Mouse (Mus musculus) embryonic facial prominence, embryonic 14.5 days (tissue): ENCODE measurements around the gene Ypel1. TPM values are rescaled to one million over a fixed set of nuclear protein-coding genes. Genes with fewer than 3 reads are reported as not detected.

Source experiments
- ATAC-seq: fragments of 200-750 bp; cut with Nextera tagmentation; 2 replicates; pipeline ENCODE4 v1.8.0; 2017; ENCODE audit warnings: low read depth, moderate number of reproducible peaks, moderate TSS enrichment
- DNase-seq: peaks from one replicate; pipeline ENCODE4 v3.0.0-alpha.2; 2015; ENCODE audit warnings: low spot score
- H3K27ac ChIP-seq: fragments of 300-500 bp; sonication (generic); replicated peaks from 2 replicates; pipeline ENCODE4 v1.5.1; 2014; ENCODE audit warnings: low read depth, mild to moderate bottlenecking, low read length, moderate library complexity
- H3K27me3 ChIP-seq: fragments of 300-500 bp; sonication (generic); replicated peaks from 2 replicates; pipeline ENCODE4 v1.6.1; 2014; ENCODE audit warnings: low read length; ENCODE audit not compliant: control insufficient read depth, insufficient read depth
- H3K36me3 ChIP-seq: fragments of 300-500 bp; sonication (generic); 2 replicates; pipeline ENCODE4 v1.6.1; 2014; ENCODE audit warnings: low read length, mixed read lengths; ENCODE audit not compliant: control insufficient read depth, insufficient read depth
- H3K4me1 ChIP-seq: fragments of 300-500 bp; sonication (generic); 2 replicates; pipeline ENCODE4 v1.6.1; 2014; ENCODE audit warnings: antibody characterized with exemption, low read length; ENCODE audit not compliant: control insufficient read depth, insufficient read depth
- H3K4me2 ChIP-seq: fragments of 300-500 bp; sonication (generic); 2 replicates; pipeline ENCODE4 v1.6.1; 2014; ENCODE audit warnings: low read depth, mild to moderate bottlenecking, low read length, moderate library complexity, mixed read lengths
- H3K4me3 ChIP-seq: fragments of 300-500 bp; sonication (generic); 2 replicates; pipeline ENCODE4 v1.5.1; 2014; ENCODE audit warnings: low read depth, mild to moderate bottlenecking, low read length
- H3K9ac ChIP-seq: fragments of 300-500 bp; sonication (generic); 2 replicates; pipeline ENCODE4 v1.6.1; 2014; ENCODE audit warnings: low read depth, mild to moderate bottlenecking, low read length, moderate library complexity, mixed read lengths
- H3K9me3 ChIP-seq: fragments of 300-500 bp; sonication (generic); 2 replicates; pipeline ENCODE4 v1.6.1; 2016; ENCODE audit warnings: low read length; ENCODE audit not compliant: control insufficient read depth
- WGBS: fragments of 180-500 bp; shearing (Covaris S2); extraction: QIAGEN DNeasy Blood & Tissue Kit; methylation state at CpG from one replicate; pipeline ENCODE4 v1.1.7; 2014; 5-methylcytosine and 5-hydroxymethylcytosine counted together
- polyA plus RNA-seq: library from polyadenylated mRNA; unstranded; fragments of >200 nt; fragmentation: Nextera tagmentation; extraction: Ambion mirVana; gene quantifications from 2 replicates; pipeline ENCODE4 v1.2.1, GENCODE M21; 2014

Ypel1 gene
- 29.6 and 36.5 TPM in 2 replicates for polyA plus RNA-seq

DNA sequence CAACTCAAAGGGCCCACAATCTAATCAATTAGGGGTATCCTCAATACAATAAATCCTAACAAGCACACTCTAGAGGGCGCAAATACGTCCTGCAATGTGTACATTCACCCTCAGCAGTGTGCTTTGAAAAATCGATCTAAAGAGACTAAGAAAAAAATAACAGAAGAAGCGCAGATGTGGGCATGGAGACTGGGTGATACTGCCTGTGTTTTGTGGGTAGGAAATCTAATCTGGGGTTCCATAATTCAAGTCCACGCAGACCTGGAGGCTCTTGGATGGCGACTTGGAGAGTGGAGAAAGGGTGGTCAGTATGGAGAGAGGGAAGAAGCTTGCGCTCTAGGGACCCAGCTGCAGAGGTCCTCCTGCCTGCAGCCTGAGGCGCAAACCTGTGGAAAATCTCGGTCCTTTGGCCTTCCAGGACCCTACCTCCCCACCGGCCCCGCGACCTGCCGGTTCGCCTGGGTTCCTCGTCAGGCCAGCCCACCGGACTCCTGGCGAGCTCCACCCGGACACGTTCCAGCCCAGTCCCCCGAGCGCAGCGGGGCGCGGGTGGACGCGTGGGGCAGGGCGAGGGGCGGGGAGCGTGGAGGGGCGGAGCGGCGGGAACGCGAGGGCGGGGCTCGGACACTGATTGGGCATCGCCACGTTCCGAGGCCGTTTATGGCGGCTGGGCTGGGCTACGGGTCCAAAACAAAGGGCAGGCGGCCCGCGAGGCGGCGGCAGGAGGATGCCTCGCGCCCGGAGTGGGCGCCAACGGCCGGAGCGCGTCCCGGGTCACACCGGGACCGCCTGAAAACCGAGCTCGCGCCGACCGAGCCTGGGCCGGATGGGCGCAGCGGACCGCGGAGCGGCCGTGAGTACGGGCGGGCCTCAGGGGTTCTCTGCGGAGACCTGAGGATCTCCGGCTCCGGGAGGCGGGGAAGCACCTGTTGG lies at the start of gene Ypel1:
TSS of gene Ypel1 (plus strand) at position 186 of the 933 bp plus-strand sequence.
- 0 out of 2 replicates have a peak, but pooled peaks cover 1% of the 10 kb centered on the region for H3K36me3 ChIP-seq
- DNase-seq = peak; percentile 94
- H3K9ac ChIP-seq = peak within 1 kb of the TSS; percentile 88
- H3K4me3 ChIP-seq = peak within 1 kb of the TSS; percentile 85
- WGBS = 0% methylated on average over 45 of the region's 76 CpGs
- ATAC-seq = peak; percentile 96
- H3K4me2 ChIP-seq = peak within 1 kb of the TSS; percentile 85
- H3K9me3 ChIP-seq = no peaks in the 10 kb centered on the region
- H3K27ac ChIP-seq = peak within 1 kb of the TSS; percentile 87
- no peaks in the 10 kb centered on the region for H3K4me1 ChIP-seq
- H3K27me3 ChIP-seq = no peaks in the 10 kb centered on the region

- H3K27me3 ChIP-seq = no peaks in the 10 kb centered on the region
- no peak overlapping the region for H3K4me3 ChIP-seq
- 85% methylated on average over 3 of the region's 3 CpGs for WGBS
- ATAC-seq (no peak), DNase-seq (no peak)
- H3K27ac ChIP-seq = no peak overlapping the region
- peaks cover 82% of the 10 kb centered on the region for H3K36me3 ChIP-seq
- no peak overlapping the region for H3K9ac ChIP-seq
- H3K4me2 ChIP-seq = no peak overlapping the region
- no peaks in the 10 kb centered on the region for H3K9me3 ChIP-seq
- H3K4me1 ChIP-seq = no peaks in the 10 kb centered on the region
Observed at GRCm38 (mm10) chr16:17024469-17025148, 44.9 kb upstream of the Ypel1 start.

DNA sequence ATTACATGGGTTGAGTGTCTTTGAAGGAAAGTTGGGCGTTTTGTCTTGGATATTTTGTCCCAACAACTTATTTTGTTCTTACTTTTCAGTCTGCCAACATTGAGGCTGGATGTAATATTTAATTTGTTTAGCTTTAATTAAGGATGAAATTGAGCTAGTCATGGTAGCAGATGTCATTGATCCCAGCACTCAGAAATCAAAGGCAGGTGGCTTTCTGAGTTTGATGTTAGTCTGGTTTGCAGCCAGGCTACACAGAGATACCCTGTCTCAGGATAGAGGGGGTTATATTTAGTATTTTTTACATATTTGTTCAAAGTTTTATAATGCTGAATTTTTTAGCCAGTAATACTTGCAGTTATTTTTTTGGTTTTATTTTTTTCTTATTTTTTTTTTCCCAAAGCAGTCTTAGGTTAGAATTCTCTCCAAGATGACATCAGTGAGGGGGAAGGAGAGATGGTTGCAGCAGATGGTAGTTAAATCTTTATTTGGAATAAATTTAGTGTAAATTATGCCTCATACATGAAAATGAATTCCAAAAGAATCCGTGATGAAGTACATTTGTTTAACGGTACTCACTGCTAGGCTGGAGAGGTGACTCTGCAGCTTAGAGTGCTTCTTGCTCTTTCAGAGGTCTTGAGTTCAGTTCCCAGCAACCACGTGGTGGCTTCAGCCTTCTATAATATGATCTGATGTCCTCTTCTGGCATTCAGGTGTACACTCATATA lies 39.4 kb upstream of the Ypel1 start:
- H3K9ac ChIP-seq = no peak overlapping the region
- no peak overlapping the region for H3K27ac ChIP-seq
- no peaks in the 10 kb centered on the region for H3K4me1 ChIP-seq
- DNase-seq (peak; percentile 21), ATAC-seq (no peak)
- H3K4me2 ChIP-seq = no peak overlapping the region
- no peaks in the 10 kb centered on the region for H3K9me3 ChIP-seq
- no peak overlapping the region for H3K4me3 ChIP-seq
- 66% methylated on average over 4 of the region's 4 CpGs for WGBS
- H3K27me3 ChIP-seq = no peaks in the 10 kb centered on the region
- peaks cover 67% of the 10 kb centered on the region for H3K36me3 ChIP-seq

DNA sequence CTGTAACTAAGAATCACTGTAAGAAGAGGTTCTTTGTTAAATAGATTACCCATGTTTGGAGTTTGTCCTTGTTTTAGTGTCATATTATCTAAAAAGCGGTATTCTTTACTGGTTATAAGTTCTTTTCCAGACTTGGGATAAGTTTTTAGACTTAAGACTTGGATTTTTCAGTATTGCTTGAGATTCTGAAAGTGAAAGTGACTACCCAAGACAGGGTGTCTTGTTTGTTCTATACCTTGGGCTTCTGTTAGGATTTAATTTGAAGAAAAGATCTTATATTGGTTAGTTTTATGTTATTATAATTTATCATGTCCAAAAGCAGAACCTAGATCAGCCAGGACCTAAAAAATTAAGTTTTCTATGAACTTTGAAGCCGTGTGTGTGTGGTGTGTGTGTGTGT lies 35.7 kb upstream of the Ypel1 start:
- Histone ChIP-seq H3K4me1 (no peaks in the 10 kb centered on the region), H3K9me3 (no peaks in the 10 kb centered on the region), H3K36me3 (peaks cover 73% of the 10 kb centered on the region), H3K4me3 (no peak overlapping the region), H3K27ac (no peak overlapping the region), H3K9ac (no peak overlapping the region), H3K4me2 (no peak overlapping the region), H3K27me3 (no peaks in the 10 kb centered on the region)
- DNase-seq = no peak
- no peak for ATAC-seq
- WGBS = 96% methylated on average over 2 of the region's 2 CpGs

DNA sequence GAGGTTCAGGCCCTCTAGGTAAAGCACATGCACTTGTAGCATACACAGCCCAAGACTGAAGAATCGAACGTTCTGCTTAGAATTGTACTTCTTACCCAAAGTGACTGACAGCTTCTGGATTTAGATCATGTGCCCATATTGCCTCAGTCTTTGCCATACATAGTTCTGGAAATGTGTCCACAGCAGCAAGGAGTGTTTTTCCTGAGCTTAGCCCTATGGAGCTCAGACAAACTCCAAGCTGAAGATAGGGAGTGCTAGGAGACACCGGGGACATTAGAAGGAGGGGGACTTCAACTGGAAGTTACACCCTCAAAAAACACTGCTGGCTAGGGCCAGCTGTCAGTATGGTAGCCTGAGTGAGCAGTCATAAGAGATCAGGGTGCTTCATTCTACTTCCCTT lies 28.8 kb upstream of the Ypel1 start:
- H3K36me3 ChIP-seq = peaks cover 86% of the 10 kb centered on the region
- no peaks in the 10 kb centered on the region for H3K27me3 ChIP-seq
- no peak overlapping the region for H3K9ac ChIP-seq
- ATAC-seq (no peak), DNase-seq (no peak)
- WGBS = 99% methylated on average over 3 of the region's 3 CpGs
- no peak overlapping the region for H3K4me2 ChIP-seq
- no peak overlapping the region for H3K4me3 ChIP-seq
- H3K4me1 ChIP-seq = no peaks in the 10 kb centered on the region
- no peaks in the 10 kb centered on the region for H3K9me3 ChIP-seq
- no peak overlapping the region for H3K27ac ChIP-seq

DNA sequence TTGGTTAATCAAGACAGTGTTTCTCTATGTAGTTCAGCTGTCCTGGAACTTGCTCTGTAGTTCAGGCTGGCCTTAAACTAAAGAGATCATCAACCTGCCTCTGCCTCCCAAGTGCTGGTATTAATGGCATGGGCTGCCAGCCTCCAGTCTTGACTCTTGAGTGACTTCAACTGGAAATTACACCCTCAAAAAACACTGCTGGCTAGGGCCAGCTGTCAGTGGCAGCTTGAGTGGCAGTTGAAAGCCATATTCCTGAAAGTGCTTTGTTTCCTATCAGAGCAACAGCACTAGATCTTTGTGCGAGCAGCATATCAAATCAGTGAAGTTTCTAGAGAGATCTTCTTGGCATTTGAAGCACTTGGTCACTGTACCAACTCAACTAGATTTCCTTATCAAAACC lies 28.1 kb upstream of the Ypel1 start:
- 100% methylated on average over 1 of the region's 1 CpGs for WGBS
- no peak overlapping the region for H3K4me2 ChIP-seq
- H3K27ac ChIP-seq = no peak overlapping the region
- no peaks in the 10 kb centered on the region for H3K4me1 ChIP-seq
- no peak overlapping the region for H3K4me3 ChIP-seq
- ATAC-seq (no peak), DNase-seq (no peak)
- no peak overlapping the region for H3K9ac ChIP-seq
- peaks cover 83% of the 10 kb centered on the region for H3K36me3 ChIP-seq
- no peaks in the 10 kb centered on the region for H3K9me3 ChIP-seq
- H3K27me3 ChIP-seq = no peaks in the 10 kb centered on the region

- H3K27ac ChIP-seq = no peak overlapping the region
- 88% methylated on average over 3 of the region's 3 CpGs for WGBS
Observed at GRCm38 (mm10) chr16:17044320-17044719, 25.2 kb upstream of the Ypel1 start.

GRCm38 (mm10) chr16:17045287-17045686 lies 24.2 kb upstream of the Ypel1 start:
- Histone ChIP-seq H3K27ac (no peak overlapping the region), H3K4me2 (no peak overlapping the region), H3K9me3 (no peaks in the 10 kb centered on the region), H3K27me3 (no peaks in the 10 kb centered on the region), H3K4me3 (no peak overlapping the region), H3K4me1 (no peaks in the 10 kb centered on the region), H3K9ac (no peak overlapping the region), H3K36me3 (peaks cover 68% of the 10 kb centered on the region)
- DNase-seq (no peak), ATAC-seq (no peak)
- 73% methylated on average over 3 of the region's 3 CpGs for WGBS

More at GRCm38 (mm10) chr16:17044320-17044719, 25.2 kb upstream of the Ypel1 start:
- Histone ChIP-seq H3K4me1 (no peaks in the 10 kb centered on the region), H3K9me3 (no peaks in the 10 kb centered on the region), H3K4me2 (no peak overlapping the region), H3K36me3 (peaks cover 78% of the 10 kb centered on the region), H3K27me3 (no peaks in the 10 kb centered on the region), H3K4me3 (no peak overlapping the region), H3K9ac (no peak overlapping the region)
- no peak for ATAC-seq
- no peak for DNase-seq
